Mouse (Mus musculus) 3134 (cell line): ENCODE results near the gene Olfr239.
"Not testable (repeated sequence)": the region's sequence is repeated elsewhere in the genome, so short reads cannot be mapped to it uniquely, and the experiment has no call there.

Source experiments
- DNase-seq: peaks from one replicate; pipeline ENCODE4 v3.0.0-alpha.2; 2011; ENCODE audit warnings: low spot score; ENCODE audit not compliant: insufficient read length; ENCODE audit errors: extremely low read depth

Gene Olfr239

DNA sequence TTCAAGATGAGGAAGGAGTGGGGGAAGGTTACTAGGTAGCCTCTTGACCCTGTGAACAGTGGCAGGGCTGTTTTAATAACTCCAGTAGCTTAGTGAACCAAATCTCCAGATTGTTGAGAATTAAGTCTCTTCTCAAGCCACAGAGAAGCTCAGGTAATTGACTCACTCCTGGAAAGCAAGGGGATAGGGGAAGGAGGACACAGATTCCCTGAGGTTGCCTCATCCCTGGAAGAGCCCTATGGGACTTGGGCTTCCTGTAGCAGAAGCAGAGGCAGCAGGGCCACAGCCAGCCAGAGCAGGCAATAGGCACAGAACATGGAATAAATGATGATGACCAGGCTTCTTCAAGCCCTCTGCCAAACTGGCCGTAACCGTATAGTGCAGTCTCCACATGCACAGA lies at the start of gene Olfr239:
Gene Olfr239, plus strand, starts transcription at position 301 of the 400 bp plus-strand sequence.
- DNase-seq: not testable (repeated sequence)

DNA sequence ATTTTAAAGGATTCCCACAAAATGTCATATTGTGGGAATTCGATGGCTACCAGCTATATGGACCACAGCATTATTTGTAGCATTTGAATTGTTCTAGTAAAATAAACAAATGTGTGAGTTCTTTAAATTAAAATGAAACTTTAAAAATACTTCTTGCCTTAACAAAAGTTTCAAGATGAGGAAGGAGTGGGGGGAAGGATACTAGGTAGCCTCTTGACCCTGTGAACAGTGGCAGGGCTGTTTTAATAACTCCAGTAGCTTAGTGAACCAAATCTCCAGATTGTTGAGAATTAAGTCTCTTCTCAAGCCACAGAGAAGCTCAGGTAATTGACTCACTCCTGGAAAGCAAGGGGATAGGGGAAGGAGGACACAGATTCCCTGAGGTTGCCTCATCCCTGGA lies 23.0 kb upstream of the Olfr239 start, which contains the start of gene Olfr55:
Gene Olfr55, plus strand, starts transcription at position 301 of the 400 bp plus-strand sequence.
- not testable (repeated sequence) for DNase-seq

GRCm38 (mm10) chr17:33221590-33221989 lies 30.5 kb downstream of the Olfr239 start, which contains the start of gene Olfr1564:
Gene Olfr1564, minus strand, starts transcription at chr17:33221690.
- DNase-seq: no peak

- DNase-seq: not testable (repeated sequence)
Observed at GRCm38 (mm10) chr17:33236646-33237045, 45.5 kb downstream of the Olfr239 start.
